Mouse (Mus musculus) adrenal gland, adult 18-20 months (tissue): ENCODE measurements around the gene Cldn2. TPM values are rescaled to one million over a fixed set of nuclear protein-coding genes. Genes with fewer than 3 reads are reported as not detected.

Source experiments
- DNase-seq, 2 experiments: peaks; one replicate each; pipeline ENCODE4 v3.0.0; 2021 to 2022; ENCODE audit warnings: low spot score in 2 of 2
- total RNA-seq, 2 experiments: library from RNA; stranded (reverse); gene quantifications; 1 replicate in 1 of 2; 2 replicates in 1 of 2; pipeline ENCODE4 v1.2.3; 2021

Gene Cldn2
- total RNA-seq, 2 experiments from 2014 or later: 0.66 TPM; not detected in 1

DNA sequence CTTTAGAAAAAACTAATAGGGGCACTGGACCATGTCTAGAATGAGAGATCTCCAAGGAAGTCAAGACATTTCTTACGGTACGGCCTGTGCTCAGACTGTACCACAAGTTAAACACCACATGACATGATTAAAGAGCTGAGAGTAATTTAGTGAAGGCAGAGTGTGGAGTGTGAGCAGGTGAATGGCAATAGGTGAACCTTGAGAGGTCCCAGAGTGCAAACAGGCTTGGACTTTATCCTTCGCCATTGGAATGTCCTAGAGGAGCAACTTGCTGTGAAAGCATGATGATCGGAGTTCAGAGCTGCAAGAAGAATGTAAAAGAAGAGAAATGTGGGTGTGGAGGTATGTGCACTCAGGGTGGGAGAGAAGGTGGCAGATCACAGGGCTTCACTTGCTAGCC is 5.3 kb downstream of the Cldn2 start:
- DNase-seq: no peak

DNA sequence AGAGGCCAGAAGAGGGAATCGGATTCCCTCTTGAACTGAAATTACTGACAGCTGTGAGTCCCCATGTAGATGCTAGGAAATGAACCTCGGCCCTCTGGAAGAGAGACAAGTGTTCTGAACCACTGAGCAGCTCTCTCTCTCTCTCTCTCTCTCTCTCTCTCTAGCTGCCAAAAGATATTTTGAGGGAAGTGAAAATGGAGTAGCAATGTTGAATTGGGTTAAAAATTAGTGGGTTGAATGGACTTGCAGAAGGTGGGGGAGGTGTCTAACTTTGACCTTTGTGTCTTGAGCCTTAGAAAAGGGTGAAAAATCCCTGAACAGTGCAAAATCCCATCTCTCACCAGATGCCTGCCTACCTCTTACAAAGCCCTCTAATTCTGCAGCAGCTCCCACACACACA is 6.8 kb downstream of the Cldn2 start:
- no peak for DNase-seq

DNA sequence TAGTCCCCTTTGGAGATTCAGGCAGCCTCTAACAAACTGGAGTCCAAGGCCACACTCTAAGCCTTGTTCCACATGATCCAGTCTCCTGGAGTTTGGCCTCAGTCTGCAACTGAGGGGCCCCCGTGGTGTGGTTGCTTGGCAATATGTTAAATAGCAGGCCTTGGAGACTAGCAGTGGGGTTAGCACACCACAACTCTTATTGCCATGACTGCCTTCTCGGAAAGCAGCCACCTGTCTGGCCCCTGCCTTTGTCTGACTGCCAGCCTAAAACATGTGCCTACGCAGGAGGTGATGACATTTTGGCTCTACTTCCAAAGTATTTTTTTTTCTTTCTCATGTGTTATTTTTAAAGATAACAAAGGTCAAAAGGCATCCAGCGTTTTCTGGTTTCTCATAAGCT is 7.5 kb downstream of the Cldn2 start:
- no peak for DNase-seq

DNA sequence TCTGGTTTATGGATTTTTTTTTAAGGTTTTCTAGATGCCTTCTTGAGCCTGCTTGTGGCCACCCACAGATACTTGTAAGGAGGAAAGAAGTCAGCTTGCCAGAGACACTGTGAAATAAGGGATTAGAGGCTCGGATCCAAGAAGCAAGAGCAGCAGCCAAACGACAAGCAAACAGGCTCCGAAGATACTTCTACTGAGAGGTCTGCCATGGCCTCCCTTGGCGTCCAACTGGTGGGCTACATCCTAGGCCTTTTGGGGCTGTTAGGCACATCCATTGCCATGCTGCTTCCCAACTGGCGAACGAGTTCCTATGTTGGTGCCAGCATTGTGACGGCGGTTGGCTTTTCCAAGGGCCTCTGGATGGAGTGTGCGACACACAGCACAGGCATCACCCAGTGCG is 7.9 kb downstream of the Cldn2 start:
- no peak for DNase-seq

DNA sequence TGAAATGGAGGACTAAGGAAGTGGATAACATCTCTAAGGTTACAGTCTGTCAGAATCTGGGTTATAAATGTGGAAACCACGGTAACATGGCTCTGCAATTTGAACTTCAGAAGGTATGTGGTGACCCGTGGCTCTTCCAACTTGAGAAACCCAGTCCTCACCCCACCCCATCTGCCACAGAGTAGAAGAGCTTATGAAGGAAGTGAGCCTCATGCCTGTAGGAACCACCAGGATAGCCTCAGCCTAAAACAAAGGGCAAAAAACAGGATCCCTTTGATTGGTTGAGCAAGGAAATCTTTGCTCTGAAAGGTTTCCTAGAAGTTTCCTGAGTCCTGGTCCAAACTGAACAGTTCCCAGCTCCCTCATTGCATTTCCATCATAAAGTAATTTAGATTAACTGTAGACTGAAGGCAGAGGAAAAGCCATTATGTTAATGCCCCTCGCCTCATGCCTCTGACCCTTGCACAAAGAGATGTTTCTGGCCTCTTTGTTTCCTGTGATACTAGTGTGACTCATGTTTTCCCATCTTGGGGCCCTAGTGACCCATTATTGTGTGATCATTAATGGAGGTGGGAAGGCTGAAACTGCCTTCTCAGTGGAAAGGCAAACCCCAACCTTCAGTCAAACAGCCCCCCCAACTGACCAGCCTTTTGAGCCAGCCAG is 12.1 kb downstream of the Cldn2 start:
- no peak for DNase-seq

DNA sequence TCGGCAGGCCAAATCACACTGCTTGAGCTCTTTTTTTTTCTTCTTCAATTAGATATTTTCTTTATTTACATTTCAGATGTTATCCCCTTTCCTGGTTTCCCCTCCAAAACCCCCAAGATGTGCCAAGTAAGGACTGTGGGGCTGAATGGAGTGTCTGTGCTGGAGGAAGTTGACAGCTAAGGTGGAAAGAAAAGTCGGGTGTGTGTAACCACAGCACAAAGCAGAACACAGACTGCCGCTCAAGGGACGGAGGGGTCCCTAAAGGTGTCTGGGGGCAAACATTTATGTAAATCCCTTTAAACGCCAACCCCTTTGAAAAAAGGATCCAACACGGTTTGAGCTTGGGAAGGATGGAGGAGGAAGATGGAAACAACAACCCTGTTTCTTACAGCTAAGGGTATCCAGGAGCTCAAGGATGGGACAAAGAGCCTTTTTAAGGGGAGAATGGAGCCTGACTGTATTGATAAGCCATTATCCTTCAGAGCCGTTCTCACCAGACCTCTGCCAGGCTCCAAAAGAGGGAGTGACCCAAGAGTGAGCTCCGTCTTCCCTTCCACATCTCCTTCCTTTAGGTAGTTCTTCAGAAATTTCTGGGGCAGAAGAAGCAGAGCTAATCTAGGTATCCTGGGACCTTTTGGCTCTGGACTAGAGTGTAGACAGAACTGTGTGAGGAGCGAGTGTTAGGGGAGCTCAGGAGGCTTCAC is 12.8 kb downstream of the Cldn2 start:
- DNase-seq: no peak

DNA sequence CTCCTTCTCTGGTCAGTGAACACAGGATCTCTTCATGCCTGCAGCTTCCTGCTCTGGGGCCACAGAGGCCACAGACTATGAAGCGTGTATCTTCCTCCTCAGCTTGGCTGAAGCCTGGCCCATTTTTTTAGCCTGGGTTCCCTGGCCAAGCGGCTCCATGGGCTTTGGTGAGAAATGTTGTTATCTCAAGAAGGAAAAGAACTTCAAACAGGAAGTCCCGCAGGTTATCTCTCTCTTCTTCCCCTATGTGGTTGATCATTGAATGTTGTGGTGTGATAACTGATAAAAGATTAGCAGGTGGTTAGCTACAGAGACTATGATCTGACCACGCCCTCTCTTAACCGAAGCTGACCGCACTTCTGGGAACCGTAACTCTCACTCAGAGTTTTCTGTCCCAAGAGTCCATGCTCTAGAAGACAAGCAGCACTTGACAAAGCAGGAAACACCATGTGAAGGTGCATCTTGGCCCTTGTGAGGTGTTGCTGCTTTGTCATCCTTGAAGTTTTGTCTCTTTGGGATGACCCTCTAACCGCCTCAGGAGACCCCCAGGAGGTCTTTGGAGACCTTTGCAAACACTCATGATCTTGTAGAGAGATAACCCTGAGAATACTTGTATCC is 13.5 kb downstream of the Cldn2 start:
- no peak for DNase-seq

DNA sequence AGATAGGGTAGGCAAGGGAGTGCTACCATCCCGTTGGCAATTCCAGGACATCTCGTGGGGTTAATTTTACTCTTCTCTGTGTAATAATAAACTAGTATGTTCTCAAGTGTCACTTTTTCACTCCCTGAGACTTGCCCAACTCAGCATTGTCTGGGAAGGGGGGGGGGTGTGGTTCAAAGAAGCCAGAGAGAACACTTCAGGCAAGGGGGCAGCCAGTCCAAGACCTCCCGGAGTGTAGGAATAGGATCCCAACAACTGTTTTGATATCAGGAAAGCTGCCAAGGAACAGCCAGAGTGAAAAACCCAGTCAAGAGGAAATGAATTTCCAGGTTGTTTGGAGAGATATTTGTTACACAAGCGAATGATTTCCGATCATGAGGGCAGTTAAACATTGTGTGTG is 14.6 kb downstream of the Cldn2 start:
- no peak for DNase-seq

DNA sequence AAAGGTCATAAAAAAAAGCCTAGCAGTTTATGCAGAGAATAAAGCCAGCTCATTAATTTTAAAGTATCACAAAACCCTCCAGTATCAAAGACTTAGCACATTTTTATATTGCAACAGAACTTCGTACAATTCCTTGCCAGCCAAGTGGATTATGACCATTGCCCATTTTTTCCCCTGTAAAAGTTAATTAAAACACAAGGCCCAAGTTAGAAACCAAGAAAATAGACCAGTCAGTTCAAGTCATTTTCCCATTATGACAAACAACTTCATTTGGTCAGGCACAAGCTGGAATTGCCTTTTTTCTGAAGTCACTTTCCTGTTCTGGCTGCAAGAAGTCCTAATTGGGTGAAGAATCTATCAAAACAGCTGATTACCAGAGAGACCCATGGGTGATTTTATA is 24.8 kb downstream of the Cldn2 start:
- DNase-seq: no peak

DNA sequence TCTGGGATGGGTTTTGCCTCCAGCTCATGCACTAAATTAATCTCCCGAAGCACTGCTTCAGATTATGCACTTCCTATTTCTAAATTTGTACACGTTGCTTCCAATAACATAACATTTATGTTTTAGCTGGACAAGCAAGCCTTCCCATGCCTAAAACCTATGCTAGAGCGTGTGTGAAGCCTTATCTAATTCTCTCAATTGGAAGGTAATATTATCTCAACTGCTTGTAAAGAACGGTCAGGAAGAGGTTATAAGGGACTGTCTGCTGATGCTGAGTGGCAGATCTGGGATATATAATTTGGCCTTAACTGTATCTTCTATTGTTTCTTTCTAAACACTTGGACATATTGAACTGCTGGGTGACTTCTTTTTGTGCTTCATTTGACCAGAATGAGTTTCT is 26.3 kb downstream of the Cldn2 start:
- DNase-seq: no peak

DNA sequence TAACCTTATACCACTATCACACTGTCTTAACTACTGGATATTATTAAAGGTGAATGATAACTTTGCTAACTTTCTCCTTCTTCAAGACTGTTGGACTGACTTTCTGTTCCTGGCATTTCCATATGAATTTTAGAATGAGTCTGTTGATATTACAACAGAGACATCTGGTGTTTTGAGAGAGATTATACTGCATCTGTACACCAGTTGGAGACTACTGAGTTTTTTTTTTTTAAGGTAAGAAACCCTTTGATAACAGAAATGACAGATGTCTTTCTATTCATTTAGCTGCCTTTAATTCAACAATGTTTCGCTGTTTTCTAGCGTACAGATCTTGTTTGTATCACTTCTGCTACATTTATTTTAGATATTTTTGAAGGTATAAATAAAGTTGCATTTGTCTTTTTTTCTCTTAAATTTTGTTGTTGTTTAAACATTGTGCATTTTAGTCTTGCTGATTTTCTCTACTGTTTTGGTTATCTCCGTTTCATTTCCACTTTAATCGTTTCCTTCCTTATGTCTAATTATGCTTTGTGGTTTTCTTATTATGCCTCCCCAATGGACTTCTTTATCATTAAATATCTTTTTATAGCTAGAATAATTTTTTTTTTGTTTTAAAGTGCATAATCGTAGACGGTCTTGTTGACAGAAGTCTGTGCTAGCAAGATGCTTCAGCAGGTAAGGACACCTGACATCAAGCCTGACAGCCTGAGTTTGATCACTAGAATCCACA is 27.9 kb downstream of the Cldn2 start:
- no peak for DNase-seq

DNA sequence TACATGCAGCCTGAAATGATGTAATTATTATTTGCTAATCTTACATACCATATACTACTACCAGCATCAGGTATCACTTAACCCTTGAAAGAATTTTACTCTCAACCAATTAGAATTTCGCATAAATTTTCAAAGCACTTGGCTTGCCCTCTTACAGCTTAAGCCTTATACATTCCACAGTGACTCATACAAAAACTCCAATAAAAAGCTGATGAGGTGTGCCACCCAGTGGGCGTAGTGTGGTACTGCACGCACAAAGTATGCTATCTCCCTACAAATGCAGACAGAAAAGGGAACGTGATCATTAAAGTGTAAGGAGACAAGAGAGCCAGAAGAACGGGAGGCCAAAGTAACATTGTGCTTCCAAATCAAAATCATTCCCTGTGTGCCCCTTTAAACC is 31.8 kb downstream of the Cldn2 start:
- peak; percentile 32 to 49 for DNase-seq

DNA sequence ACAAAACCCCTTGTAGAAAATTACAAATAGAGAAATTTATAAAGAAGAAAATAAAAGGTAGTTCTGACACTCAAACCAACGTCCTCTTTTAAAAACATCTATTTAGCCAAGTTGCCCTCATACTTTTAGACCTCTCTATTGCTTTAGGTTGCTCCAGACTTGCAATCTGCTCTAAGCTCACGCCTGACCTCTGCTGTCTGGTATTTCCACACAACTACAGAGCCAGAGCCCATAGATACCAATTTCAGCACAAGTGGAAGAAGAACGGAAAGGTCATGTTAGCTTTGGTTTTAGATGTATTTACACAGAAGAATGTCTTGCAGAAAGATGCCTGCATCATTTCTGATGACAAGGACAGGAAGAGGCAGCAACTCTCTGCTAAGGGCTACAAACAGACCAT is 38.4 kb downstream of the Cldn2 start:
- no peak for DNase-seq

DNA sequence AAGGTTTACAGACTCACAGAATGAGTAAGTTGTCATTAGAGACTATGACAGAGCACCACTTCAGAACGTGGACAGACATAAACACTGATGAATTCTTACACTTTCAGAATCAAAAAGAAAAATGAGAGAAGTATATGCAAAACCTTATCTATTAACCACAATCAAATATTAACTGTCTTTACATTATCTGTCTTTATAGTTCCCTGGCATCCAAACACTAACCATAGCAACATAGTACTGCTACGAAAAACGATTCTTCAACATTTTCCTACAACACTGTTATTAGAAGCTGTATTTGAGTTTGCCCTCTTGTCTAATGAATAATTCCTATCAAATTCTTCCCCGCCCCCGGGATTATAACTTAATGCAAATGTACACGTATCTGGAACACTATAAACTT is 40.5 kb downstream of the Cldn2 start:
- DNase-seq: no peak

DNA sequence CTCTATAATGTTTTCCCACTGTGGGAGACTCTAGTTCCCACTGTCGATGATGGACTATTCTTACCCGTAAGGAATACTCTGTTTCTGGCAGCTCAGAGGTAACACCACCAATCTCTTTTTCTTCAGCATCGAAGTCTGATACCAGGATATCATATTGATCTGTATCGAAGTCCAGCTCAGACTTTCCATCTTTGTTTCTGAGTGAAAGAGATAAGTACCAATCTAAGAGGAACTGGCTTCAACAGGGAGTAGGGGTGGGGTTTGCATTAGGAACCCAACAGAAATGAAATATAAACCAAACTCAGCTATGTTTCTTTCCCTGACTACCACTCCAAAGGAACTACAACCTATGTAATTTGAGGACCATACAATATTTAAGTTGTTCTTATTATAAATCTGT is 54.2 kb downstream of the Cldn2 start:
- DNase-seq: no peak

DNA sequence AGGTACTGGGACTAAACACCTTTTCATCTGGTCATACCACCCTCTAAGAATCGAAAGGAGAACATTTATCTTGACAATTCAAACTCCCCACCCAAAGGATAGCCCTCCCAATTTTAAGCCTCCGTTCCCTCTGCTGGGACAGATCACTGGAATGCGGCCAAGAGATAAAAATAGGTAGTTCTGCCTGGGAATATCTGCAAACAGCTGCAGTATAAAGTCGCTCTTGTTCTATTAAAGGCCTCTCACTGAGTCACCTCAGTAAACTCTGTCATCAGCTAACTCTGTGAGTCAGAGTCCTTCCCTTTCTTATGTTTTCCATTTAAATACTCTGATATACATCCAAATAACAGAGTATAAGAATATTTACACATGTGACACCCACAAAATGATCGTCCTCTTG is 58.8 kb downstream of the Cldn2 start:
- DNase-seq: no peak

Other genes starting within 250 kb of the Cldn2 start
- gene Rnf128, start 237.5 kb upstream of the Cldn2 start, total RNA-seq: 10 to 100 TPM; 30.6 to 37.8 TPM
- 1 to 10 TPM; 7.1 to 9.4 TPM for gene Tbc1d8b, start 115.8 kb upstream of the Cldn2 start, total RNA-seq
- gene Gm15013, start 86.3 kb upstream of the Cldn2 start, total RNA-seq: not detected
- not detected for gene Ripply1, start 18.5 kb upstream of the Cldn2 start, total RNA-seq
- 10 to 100 TPM in 1 of 2 experiments, 1 to 10 TPM in 1; 6.4 to 15.8 TPM for gene Morc4, start 70.8 kb downstream of the Cldn2 start, total RNA-seq
- gene Rbm41, start 197.8 kb downstream of the Cldn2 start, total RNA-seq: 1 to 10 TPM; 5.0 to 7.2 TPM